24 mouse cellular contexts compared by ENCODE assay signal in the genomic region with DNA sequence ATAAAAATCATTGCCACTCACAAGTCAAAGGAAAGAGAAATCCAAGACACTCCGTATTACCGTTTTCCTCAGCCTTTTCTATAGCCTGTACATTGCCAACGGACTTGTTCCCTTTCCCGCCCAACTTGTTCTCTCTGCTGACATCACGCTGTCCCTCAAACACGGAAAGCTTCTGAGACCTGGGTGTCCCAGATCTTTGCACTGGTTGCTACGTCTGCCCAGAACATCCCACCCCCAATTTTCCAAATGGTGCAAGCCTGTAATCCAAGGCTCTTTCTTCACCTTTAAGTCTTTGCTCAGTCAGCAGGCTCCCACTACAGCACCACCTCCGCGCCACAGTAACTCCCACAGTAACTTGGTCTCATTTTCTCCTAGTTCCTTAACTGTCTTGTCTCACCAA. TPM values are rescaled to one million over a fixed set of nuclear protein-coding genes. Genes with fewer than 3 reads are reported as not detected.
"Had no signal": no experiment of that assay in that cellular context is flagged by ENCODE, and none has a peak within 500 bp of the region (broad histone marks: within the 10 kb centered on the region; RNA-seq: fewer than 3 reads in every experiment).

No protein-coding gene starts in this region.

- H3K27ac ChIP-seq: kidney, embryonic 15.5 days; liver, embryonic 14.5 days; midbrain, embryonic 15.5 days; neural tube, embryonic 12.5 days had no signal

- H3K4me3 ChIP-seq: kidney, embryonic 15.5 days; limb, embryonic 13.5 days; megakaryocyte, embryonic 14.5 days; midbrain, embryonic 15.5 days; neural tube, embryonic 12.5 days had no signal

- DNase-seq: kidney, adult 2 months; kidney, postnatal 14 days; layer of hippocampus, adult 9-11 months; layer of hippocampus, postnatal 36 days; lung, embryonic 14.5 days; lung, postnatal 10 days; lung, postnatal 4 days; retina, postnatal 1 day; right cerebral cortex, postnatal 25 days; thymus, adult 2 months; thymus, postnatal 25 days had no signal

RNA-seq across cellular contexts. Expression of gene Myog, which starts 15.2 kb away (rescaled TPM):
- total RNA-seq: layer of hippocampus, postnatal 36 days; left cerebral cortex, postnatal 25 days; liver, adult 2 months; monocyte, adult 5-6 weeks had no signal
- polyA plus RNA-seq: large intestine, adult 2 months; liver, adult 2 months; lung, embryonic 14.5 days; midbrain, embryonic 11.5 days; small intestine, adult 2 months; urinary bladder, adult 2 months had no signal
